Mouse (Mus musculus): ENCODE measurements at regions not wholly inside any gene's neighbourhood (a gene's known extent, or its start where the extent isn't known, plus 50 kb on each side); places are given as distances from the start of the nearest gene placed in this dataset.

- no peak for TF ChIP-seq CTCF (IDR thresholded peaks at IDR 0.05; ENCODE audit: extremely low read depth, insufficient read depth, insufficient read length, insufficient replicate concordance)
- TF ChIP-seq POLR2A (IDR thresholded peaks at IDR 0.05; ENCODE audit: low read depth, low read length): no peak
These were observed 99.4 kb upstream of the Vgll3 start for GRCm38 (mm10) chr16:65715631-65716030.

Measured in spleen, adult 2 months (tissue).